Mouse (Mus musculus) forebrain, embryonic 14.5 days (tissue): ENCODE results near the gene Olfr701. TPM values are rescaled to one million over a fixed set of nuclear protein-coding genes. Genes with fewer than 3 reads are reported as not detected.
A peak's percentile ranks its signal among the peaks of the same experiment; 100 is the strongest.

ENCODE experiments used
- ATAC-seq: fragments of 200-750 bp; cut with Nextera tagmentation; 2 replicates; pipeline ENCODE4 v1.8.0; 2017; ENCODE audit warnings: mild to moderate bottlenecking, moderate library complexity
- DNase-seq: peaks from one replicate; pipeline ENCODE4 v3.0.0-alpha.2; 2015; ENCODE audit warnings: low spot score
- H3K27ac ChIP-seq: fragments of 300-500 bp; sonication (generic); 2 replicates; pipeline ENCODE4 v1.5.1; 2014; ENCODE audit warnings: low read depth, mild to moderate bottlenecking, control low read depth, low read length, moderate library complexity
- H3K27me3 ChIP-seq: fragments of 300-500 bp; sonication (generic); replicated peaks from 2 replicates; pipeline ENCODE4 v1.6.1; 2014; ENCODE audit warnings: low read length, control low read depth, mixed read lengths; ENCODE audit not compliant: control insufficient read depth, insufficient read depth
- H3K36me3 ChIP-seq: fragments of 300-500 bp; sonication (generic); 2 replicates; pipeline ENCODE4 v1.6.1; 2014; ENCODE audit warnings: low read length, control low read depth; ENCODE audit not compliant: control insufficient read depth, insufficient read depth
- H3K4me1 ChIP-seq: fragments of 300-500 bp; sonication (generic); 2 replicates; pipeline ENCODE4 v1.6.1; 2014; ENCODE audit warnings: antibody characterized with exemption, low read length, control low read depth; ENCODE audit not compliant: control insufficient read depth, insufficient read depth
- H3K4me2 ChIP-seq: fragments of 300-500 bp; sonication (generic); 2 replicates; pipeline ENCODE4 v1.6.1; 2014; ENCODE audit warnings: mild to moderate bottlenecking, control low read depth, low read length
- H3K4me3 ChIP-seq: fragments of 300-500 bp; sonication (generic); 2 replicates; pipeline ENCODE4 v1.5.1; 2014; ENCODE audit warnings: low read depth, low read length, control low read depth
- H3K9ac ChIP-seq: fragments of 300-500 bp; sonication (generic); 2 replicates; pipeline ENCODE4 v1.6.1; 2014; ENCODE audit warnings: mild to moderate bottlenecking, low read length, control low read depth, moderate library complexity
- H3K9me3 ChIP-seq: fragments of 300-500 bp; sonication (generic); replicated peaks from 2 replicates; pipeline ENCODE4 v1.6.1; 2016; ENCODE audit warnings: low read length, control low read depth, mixed read lengths; ENCODE audit not compliant: control insufficient read depth
- WGBS: fragments of 180-500 bp; shearing (Covaris S2); extraction: QIAGEN DNeasy Blood & Tissue Kit; methylation state at CpG from one replicate; pipeline ENCODE4 v1.1.7; 2014; 5-methylcytosine and 5-hydroxymethylcytosine counted together
- polyA plus RNA-seq: library from polyadenylated mRNA; unstranded; fragments of >200 nt; fragmentation: Nextera tagmentation; extraction: Ambion mirVana; gene quantifications from 2 replicates; pipeline ENCODE4 v1.2.1, GENCODE M21; 2014

Gene Olfr701
- polyA plus RNA-seq = not detected in 2 replicates

DNA sequence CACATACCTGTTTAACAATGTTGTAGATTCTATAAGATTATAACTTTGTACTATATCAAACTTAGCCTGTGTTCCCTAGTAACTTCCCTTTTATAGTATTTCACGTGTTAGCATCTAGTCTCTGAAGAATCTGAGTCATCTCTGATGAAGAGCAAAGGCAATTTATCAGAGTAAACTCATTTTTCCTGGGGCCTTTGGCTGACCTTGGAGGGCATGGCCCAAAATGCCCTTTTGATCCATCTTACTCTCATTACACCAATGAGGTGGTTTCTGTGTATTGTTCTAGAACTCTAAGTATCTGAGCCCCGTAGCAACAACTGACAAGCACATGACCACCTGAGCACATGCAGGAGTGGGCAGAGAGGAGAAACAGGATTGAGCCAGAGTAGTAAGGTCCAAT, at the start of gene Olfr701:
Gene Olfr701 (plus strand): TSS at position 301 of the 400 bp plus-strand sequence.
- H3K27ac ChIP-seq = no peak within 1 kb of the TSS
- H3K4me1 ChIP-seq = no peaks in the 10 kb centered on the region
- no peaks in the 10 kb centered on the region for H3K27me3 ChIP-seq
- 80% methylated on average over 2 of the region's 2 CpGs for WGBS
- H3K9ac ChIP-seq = no peak within 1 kb of the TSS
- H3K4me2 ChIP-seq = no peak within 1 kb of the TSS
- no peaks in the 10 kb centered on the region for H3K9me3 ChIP-seq
- no peaks in the 10 kb centered on the region for H3K36me3 ChIP-seq
- DNase-seq (no peak), ATAC-seq (no peak)
- H3K4me3 ChIP-seq = no peak within 1 kb of the TSS

DNA sequence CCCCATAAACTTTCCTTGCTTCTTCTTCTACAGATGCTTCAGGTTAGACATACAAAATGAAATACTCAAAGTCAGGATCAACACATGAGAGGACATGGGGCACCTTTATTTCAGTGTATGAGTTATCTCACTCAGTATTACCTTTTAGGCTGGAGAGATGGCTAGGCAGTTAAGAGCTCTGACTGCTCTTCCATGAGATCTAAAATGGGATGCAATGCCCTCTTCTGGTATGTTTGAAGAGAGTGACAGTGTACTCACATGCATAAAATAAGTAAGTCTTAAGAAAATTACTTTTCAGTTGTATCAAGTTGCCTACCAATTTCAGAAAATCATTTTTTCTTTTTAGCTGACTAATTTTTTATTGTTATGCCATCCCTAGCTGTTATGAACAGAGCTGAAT, 25.6 kb upstream of the Olfr701 start:
- no peak overlapping the region for H3K27ac ChIP-seq
- no peaks in the 10 kb centered on the region for H3K27me3 ChIP-seq
- no peaks in the 10 kb centered on the region for H3K9me3 ChIP-seq
- H3K4me1 ChIP-seq = no peaks in the 10 kb centered on the region
- DNase-seq (no peak), ATAC-seq (no peak)
- no peak overlapping the region for H3K9ac ChIP-seq
- no peak overlapping the region for H3K4me3 ChIP-seq
- H3K36me3 ChIP-seq = no peaks in the 10 kb centered on the region
- H3K4me2 ChIP-seq = no peak overlapping the region

DNA sequence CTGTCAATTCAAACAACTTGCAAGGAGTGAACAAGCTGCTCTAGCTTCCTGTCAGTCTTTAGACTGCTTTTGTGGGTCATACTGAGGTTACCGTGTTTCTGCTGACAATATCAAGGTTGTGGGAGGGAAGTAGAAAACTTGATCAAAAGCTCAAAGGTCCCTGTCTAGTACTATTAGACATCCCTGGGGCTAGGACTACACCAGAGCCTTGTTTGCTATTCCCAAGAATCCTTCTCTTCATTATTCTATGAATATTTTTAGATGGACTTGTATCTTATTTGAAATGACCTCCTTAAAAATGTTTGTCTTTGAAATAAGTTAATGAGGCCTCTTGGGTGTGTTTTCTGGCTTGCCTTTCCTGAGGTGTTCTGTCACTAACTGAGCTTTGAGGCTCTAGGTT, 20.8 kb upstream of the Olfr701 start, which contains the start of gene Olfr699:
Gene Olfr699 (minus strand): TSS at position 101 of the 400 bp plus-strand sequence.
- WGBS = 87% methylated on average over 1 of the region's 1 CpGs
- Histone ChIP-seq H3K9ac (no peak within 1 kb of the TSS), H3K27me3 (no peaks in the 10 kb centered on the region), H3K4me3 (no peak within 1 kb of the TSS), H3K36me3 (no peaks in the 10 kb centered on the region), H3K4me2 (no peak within 1 kb of the TSS), H3K9me3 (no peaks in the 10 kb centered on the region), H3K27ac (no peak within 1 kb of the TSS), H3K4me1 (no peaks in the 10 kb centered on the region)
- ATAC-seq (no peak), DNase-seq (no peak)

DNA sequence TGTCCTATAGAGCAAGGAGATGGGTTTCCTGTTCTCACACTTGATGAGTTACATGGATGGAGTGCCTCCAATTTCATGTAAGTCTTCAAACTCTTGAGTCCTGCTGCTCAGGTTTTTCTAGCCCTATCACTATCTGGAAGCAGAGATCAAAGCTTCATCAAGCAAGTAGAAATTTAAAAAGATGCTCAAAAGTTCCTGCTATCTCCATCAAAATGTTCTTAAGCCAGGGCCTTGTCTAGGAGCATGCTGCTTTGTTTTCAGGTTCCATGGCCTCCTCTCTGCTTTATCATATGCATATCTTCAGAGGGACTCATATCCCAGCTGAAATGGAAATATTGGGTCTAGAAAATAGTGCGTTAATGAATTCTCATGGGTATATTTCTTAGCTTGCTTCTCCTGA, 5.2 kb upstream of the Olfr701 start, which contains the start of gene Olfr700:
Gene Olfr700 (minus strand): TSS at position 101 of the 400 bp plus-strand sequence.
- no peaks in the 10 kb centered on the region for H3K27me3 ChIP-seq
- no peak within 1 kb of the TSS for H3K4me3 ChIP-seq
- no peaks in the 10 kb centered on the region for H3K9me3 ChIP-seq
- H3K27ac ChIP-seq = no peak within 1 kb of the TSS
- H3K4me1 ChIP-seq = no peaks in the 10 kb centered on the region
- ATAC-seq (no peak), DNase-seq (no peak)
- H3K4me2 ChIP-seq = no peak within 1 kb of the TSS
- H3K36me3 ChIP-seq = no peaks in the 10 kb centered on the region
- WGBS = 88% methylated on average over 1 of the region's 1 CpGs
- H3K9ac ChIP-seq = no peak within 1 kb of the TSS

DNA sequence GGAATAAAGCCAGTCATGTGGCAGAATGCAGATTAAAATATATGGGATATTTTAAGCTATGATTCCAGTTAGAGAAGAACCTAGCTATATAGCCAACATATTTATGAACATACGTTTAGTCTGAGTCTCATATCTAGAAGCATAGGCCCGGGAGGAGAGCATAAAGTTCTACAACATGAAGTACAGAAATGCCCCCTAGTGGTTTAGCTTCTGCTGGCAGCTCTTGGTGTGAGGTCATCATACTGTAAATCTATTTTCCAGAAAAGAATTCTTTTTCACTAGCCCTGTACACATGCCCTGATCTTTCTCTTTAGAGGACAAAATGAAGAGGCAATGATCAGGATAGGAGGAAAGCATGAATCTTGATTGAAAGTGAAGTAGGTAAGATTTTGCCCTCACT, 1.8 kb downstream of the Olfr701 start:
- Histone ChIP-seq H3K4me3 (no peak overlapping the region), H3K9me3 (no peaks in the 10 kb centered on the region), H3K9ac (no peak overlapping the region), H3K27me3 (no peaks in the 10 kb centered on the region), H3K4me2 (no peak overlapping the region), H3K27ac (no peak overlapping the region), H3K36me3 (no peaks in the 10 kb centered on the region), H3K4me1 (no peaks in the 10 kb centered on the region)
- ATAC-seq (no peak), DNase-seq (peak; percentile 1)
- WGBS = 72% methylated on average over 2 of the region's 2 CpGs

DNA sequence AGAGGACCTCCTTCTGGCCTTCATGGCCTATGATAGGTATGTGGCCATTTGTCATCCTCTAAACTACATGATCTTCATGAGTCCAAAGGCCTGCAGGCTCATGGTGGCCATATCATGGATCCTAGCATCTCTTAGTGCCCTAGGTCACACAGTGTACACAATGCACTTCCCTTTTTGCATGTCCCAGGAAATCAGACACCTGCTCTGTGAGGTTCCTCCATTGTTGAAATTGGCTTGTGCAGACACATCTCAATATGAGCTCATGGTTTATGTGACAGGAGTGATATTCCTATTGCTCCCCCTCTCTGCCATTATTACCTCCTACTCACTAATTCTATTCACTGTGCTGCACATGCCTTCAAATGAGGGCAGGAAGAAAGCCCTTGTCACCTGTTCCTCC, 4.5 kb downstream of the Olfr701 start:
- H3K4me3 ChIP-seq = no peak overlapping the region
- H3K4me1 ChIP-seq = no peaks in the 10 kb centered on the region
- H3K9me3 ChIP-seq = no peaks in the 10 kb centered on the region
- H3K4me2 ChIP-seq = no peak overlapping the region
- no peak overlapping the region for H3K27ac ChIP-seq
- no peaks in the 10 kb centered on the region for H3K36me3 ChIP-seq
- no peak overlapping the region for H3K9ac ChIP-seq
- H3K27me3 ChIP-seq = no peaks in the 10 kb centered on the region
- ATAC-seq = no peak
- no peak for DNase-seq

DNA sequence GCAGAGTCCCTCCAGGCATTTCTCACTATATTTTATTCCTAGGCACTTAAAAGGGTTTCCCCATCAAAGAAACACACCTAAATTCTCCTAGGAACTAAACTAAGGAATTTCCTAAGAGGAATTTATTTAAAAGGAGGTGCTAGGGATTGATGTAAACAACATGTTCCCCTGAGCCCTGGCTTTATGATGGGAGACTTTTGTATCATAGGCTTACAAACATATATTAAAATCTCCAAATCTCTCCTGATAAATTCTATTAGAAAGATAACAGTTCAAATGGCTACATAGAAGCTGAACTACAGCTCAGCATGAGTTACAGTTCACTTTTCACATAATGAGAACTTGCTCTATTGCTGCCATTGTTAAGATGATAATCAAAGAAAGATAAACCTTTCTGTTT, 19.9 kb downstream of the Olfr701 start, which contains the start of gene Olfr702:
Gene Olfr702 (minus strand): TSS at position 101 of the 400 bp plus-strand sequence.
- H3K36me3 ChIP-seq = no peaks in the 10 kb centered on the region
- ATAC-seq = no peak
- no peak within 1 kb of the TSS for H3K27ac ChIP-seq
- H3K9me3 ChIP-seq = no peaks in the 10 kb centered on the region
- H3K4me1 ChIP-seq = no peaks in the 10 kb centered on the region
- no peak within 1 kb of the TSS for H3K4me3 ChIP-seq
- DNase-seq = no peak
- H3K4me2 ChIP-seq = no peak within 1 kb of the TSS
- H3K9ac ChIP-seq = no peak within 1 kb of the TSS
- no peaks in the 10 kb centered on the region for H3K27me3 ChIP-seq

DNA sequence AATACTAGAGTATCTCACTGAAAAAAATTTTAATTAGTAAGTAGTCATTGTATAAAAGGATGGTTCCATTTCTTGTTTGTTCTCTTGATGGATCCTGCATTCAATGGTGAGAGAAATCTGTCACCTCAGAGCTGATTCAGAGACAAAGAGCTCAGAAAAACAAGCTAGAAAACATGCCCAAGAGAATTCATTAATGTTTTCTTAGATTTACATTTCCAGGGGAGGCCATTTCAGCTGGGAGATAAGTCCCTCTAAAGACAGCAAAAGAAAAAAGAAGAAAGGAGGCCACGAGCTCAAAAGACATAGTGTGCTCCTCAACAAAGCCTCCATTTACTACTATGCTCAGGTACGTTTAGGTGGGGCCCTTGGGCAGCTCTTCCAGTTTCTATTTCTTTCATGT, 29.1 kb downstream of the Olfr701 start, which contains the start of gene Olfr703:
Gene Olfr703 (plus strand): TSS at position 301 of the 400 bp plus-strand sequence.
- no peak within 1 kb of the TSS for H3K27ac ChIP-seq
- H3K9ac ChIP-seq = no peak within 1 kb of the TSS
- no peak for ATAC-seq
- 55% methylated on average over 2 of the region's 2 CpGs for WGBS
- H3K27me3 ChIP-seq = no peaks in the 10 kb centered on the region
- H3K9me3 ChIP-seq = no peaks in the 10 kb centered on the region
- no peak for DNase-seq
- H3K4me3 ChIP-seq = no peak within 1 kb of the TSS
- no peaks in the 10 kb centered on the region for H3K4me1 ChIP-seq
- no peak within 1 kb of the TSS for H3K4me2 ChIP-seq
- no peaks in the 10 kb centered on the region for H3K36me3 ChIP-seq

DNA sequence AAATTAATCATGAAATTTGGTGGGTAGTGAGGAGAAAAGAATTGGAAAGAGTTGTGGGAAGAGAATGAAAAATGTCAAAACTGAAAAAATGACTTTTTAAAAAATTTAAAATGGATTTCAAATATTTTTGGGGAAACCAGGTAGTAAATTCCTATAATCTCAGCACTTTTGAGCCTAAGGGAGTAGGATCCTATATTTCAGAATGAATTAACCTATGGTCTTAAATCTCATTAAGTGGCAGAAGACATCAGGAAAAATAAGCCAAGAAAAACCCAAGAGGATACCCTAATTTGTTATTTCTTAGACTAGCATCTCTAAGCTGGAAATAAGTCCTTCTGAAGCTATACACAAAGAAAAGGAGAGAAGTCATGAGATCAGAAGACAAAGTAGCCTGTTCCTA, 49.0 kb downstream of the Olfr701 start, which contains the start of gene Olfr704:
Gene Olfr704 (plus strand): TSS at position 301 of the 400 bp plus-strand sequence.
- Histone ChIP-seq H3K36me3 (no peaks in the 10 kb centered on the region), H3K4me1 (no peaks in the 10 kb centered on the region), H3K27me3 (no peaks in the 10 kb centered on the region), H3K4me3 (no peak within 1 kb of the TSS), H3K27ac (no peak within 1 kb of the TSS), H3K9ac (no peak within 1 kb of the TSS), H3K4me2 (no peak within 1 kb of the TSS), H3K9me3 (no peaks in the 10 kb centered on the region)
- no peak for DNase-seq
- ATAC-seq = no peak
